Mouse (Mus musculus) spleen, adult 18-20 months (tissue): ENCODE measurements around the gene Slc29a1.

ENCODE experiments used
- DNase-seq, 2 experiments: peaks; one replicate each; pipeline ENCODE4 v3.0.0; 2022; ENCODE audit warnings: mixed read lengths in 2 of 2

Slc29a1 gene

GRCm38 (mm10) chr17:45567162-45567601 is 32.2 kb downstream of the Slc29a1 start:
- no peak for DNase-seq

DNA sequence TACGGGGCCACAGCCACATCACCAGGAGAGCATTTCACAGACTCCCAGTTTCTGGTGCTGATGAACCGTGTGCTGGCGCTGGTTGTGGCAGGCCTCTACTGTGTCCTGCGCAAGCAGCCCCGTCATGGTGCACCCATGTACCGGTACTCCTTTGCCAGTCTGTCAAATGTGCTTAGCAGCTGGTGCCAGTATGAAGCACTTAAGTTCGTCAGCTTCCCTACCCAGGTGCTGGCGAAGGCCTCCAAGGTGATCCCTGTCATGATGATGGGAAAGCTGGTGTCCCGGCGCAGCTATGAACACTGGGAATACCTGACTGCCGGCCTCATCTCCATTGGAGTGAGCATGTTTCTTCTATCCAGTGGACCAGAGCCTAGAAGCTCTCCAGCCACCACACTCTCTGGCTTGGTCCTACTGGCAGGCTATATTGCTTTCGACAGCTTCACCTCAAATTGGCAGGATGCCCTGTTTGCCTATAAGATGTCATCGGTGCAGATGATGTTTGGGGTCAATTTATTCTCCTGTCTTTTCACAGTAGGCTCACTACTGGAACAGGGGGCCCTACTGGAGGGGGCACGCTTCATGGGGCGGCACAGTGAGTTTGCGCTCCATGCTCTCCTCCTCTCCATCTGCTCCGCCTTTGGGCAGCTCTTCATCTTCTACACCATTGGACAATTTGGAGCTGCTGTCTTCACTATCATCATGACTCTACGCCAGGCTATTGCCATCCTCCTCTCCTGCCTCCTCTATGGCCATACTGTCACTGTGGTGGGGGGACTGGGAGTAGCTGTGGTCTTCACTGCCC is 32.8 kb downstream of the Slc29a1 start:
- no peak for DNase-seq

DNA sequence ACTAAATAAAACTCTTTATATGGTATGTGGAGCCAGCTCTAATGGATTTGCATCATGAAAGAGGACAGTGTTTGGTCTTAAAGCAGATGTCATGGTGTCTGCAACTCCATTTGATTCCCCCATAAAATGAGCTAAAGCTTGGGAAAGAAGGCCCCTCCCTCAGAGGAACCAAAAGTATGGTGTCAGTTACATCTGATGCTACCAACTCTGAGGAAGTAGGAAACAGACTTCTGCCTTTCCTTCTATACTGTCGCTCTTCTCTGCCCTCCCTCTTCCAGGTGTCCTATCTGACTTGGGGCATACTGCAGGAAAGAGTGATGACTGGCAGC is 33.4 kb downstream of the Slc29a1 start:
- no peak for DNase-seq

GRCm38 (mm10) chr17:45565103-45565502 is 34.3 kb downstream of the Slc29a1 start:
- DNase-seq: no peak

- no peak for DNase-seq
Measured at GRCm38 (mm10) chr17:45564531-45565084, 34.8 kb downstream of the Slc29a1 start.

GRCm38 (mm10) chr17:45563655-45564530 is 35.5 kb downstream of the Slc29a1 start, which contains the start of gene Slc35b2:
TSS of gene Slc35b2 (plus strand) at chr17:45563874.
- DNase-seq: peak; percentile 82 to 86

GRCm38 (mm10) chr17:45563216-45563615 is 36.2 kb downstream of the Slc29a1 start:
- peak in 1 of 2 experiments; percentile 27 for DNase-seq

GRCm38 (mm10) chr17:45559732-45560525 is 39.5 kb downstream of the Slc29a1 start:
- DNase-seq: no peak

DNA sequence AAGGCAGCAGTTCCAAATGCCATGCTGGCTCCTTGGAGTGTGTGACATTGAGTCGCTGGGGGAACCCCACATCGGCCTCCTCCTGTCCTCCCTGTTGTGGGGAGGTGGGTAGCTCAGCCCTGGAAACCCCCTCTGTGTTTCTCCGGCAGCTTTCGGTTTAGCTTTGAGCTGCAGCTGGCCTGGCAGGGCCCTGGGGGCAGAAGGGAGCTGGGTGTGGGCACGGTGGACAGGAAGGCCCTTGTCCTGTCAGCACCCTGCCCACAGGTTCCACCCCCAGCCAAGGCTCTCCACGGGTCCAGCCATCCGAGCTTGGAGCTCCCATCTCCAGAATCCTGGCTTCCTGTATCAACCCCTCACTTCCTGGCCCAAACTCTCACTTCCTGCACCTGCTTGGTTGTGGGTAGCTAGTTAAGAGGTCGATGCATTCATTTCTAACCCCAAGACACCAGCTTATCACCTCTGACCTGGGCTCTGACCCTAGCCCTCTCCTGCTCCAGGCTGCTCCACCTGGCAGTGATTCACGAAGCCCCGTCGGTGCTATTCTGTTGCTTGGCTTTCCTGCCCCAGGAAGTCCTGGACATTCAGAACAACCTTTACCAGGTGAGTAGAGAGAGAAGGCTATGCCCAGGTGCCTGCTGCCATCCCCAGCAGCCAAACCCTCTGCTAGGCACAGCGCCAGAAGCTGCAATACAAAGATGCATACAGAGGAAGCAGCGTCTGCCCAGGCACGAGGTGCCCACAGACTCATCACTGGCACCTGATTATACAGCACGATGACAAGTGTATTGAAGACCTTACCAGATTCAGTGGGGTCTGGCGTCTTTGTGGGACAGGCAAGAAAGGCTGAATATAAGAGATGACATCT is 41.2 kb downstream of the Slc29a1 start:
- peak; percentile 53 to 56 for DNase-seq

GRCm38 (mm10) chr17:45557246-45557824 is 42.1 kb downstream of the Slc29a1 start:
- DNase-seq: peak; percentile 41 to 48

GRCm38 (mm10) chr17:45556514-45557245 is 42.7 kb downstream of the Slc29a1 start:
- peak in 1 of 2 experiments; percentile 42 for DNase-seq

- no peak for DNase-seq
Measured at GRCm38 (mm10) chr17:45556107-45556489, 43.3 kb downstream of the Slc29a1 start.

GRCm38 (mm10) chr17:45555452-45556106 is 43.8 kb downstream of the Slc29a1 start, which contains the start of gene Nfkbie:
TSS of gene Nfkbie (plus strand) at chr17:45555703.
- peak; percentile 99 to 100 for DNase-seq

DNA sequence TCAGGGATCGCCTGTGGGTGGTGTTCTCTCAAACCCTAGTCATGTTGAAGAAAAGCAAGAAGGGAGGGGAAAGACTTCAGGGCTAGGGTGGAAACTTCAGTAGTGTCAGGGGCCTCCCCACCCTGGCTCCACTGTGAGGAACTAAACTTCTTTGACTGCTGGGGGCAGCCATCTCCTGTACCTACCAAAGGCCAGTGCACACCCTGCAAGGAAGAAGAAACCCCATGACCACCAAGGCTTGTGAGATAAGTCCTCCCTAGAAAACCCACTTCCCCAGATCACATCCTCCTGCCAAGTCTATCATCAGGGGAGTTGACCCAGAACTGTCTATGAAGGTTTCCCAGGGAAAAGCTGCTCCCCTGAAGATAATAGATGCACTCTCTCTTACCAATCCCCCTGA is 45.0 kb downstream of the Slc29a1 start:
- DNase-seq: no peak

- no peak for DNase-seq
Measured at GRCm38 (mm10) chr17:45553065-45553464, 46.3 kb downstream of the Slc29a1 start.

GRCm38 (mm10) chr17:45551816-45552451 is 47.5 kb downstream of the Slc29a1 start:
- peak; percentile 62 to 79 for DNase-seq

DNA sequence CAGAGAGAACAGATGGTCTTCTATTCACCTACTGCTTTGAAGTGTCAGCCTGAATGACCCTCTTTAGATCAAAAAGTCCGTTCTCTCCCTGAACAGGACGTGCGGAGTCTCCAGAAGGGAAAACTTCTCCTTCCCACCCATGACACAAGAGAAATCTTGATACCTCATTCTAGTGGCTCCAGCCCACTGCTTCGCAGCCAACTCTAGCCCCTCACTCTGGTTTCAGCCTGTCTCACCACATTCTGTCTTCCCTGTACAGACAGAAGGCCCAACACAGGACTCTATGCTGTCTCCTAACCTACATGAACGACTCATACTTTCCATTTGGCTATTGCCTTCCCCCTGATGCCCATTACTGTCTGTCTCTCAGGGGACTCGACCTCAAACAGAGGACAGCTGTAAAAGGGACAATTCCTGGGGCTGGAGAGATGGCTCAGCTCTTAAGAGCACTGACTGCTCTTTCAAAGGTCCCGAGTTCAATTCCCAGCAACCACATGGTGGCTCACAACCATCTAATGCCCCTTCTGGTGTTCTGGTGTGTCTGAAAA is 48.1 kb downstream of the Slc29a1 start:
- no peak for DNase-seq

DNA sequence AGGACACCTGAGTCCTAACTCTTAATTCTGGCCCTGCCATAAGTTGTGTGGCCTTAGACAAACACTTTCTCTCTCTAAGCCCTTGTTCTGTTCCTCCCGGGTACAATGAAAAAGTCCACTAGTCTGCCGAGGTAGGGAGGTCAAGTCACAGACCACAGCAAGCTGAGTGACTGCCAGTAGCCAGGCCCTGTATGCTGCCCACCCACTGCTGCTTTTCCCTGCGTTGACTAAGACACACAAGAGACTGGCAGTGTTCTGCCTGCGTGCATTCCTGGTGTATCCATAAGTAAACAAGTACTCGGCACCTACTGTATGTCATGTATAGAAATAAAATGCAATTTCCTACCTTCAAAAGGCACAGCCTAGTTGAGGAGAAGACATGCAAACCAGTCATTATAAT is 49.2 kb downstream of the Slc29a1 start:
- no peak for DNase-seq

- DNase-seq: no peak
Measured at GRCm38 (mm10) chr17:45549617-45550181, 49.7 kb downstream of the Slc29a1 start, which contains the start of gene Tmem151b. TSS of gene Tmem151b (minus strand) at chr17:45549677.
